Mouse (Mus musculus): Measurements from ENCODE around the gene Ttbk1. TPM values are rescaled to one million over a fixed set of nuclear protein-coding genes. Genes with fewer than 3 reads are reported as not detected.

Ttbk1 gene
- polyA plus RNA-seq, 1 experiment: 0.43 TPM

- DNase-seq (ENCODE audit: low read depth): no peak
These were observed 10.2 kb downstream of the Ttbk1 start for GRCm38 (mm10) chr17:46477286-46477685.

- no peak for DNase-seq (ENCODE audit: low read depth)
These were observed 10.9 kb downstream of the Ttbk1 start for GRCm38 (mm10) chr17:46476601-46477000.

- DNase-seq (ENCODE audit: low read depth): no peak
These were observed 19.6 kb downstream of the Ttbk1 start for GRCm38 (mm10) chr17:46467830-46468229.

DNA sequence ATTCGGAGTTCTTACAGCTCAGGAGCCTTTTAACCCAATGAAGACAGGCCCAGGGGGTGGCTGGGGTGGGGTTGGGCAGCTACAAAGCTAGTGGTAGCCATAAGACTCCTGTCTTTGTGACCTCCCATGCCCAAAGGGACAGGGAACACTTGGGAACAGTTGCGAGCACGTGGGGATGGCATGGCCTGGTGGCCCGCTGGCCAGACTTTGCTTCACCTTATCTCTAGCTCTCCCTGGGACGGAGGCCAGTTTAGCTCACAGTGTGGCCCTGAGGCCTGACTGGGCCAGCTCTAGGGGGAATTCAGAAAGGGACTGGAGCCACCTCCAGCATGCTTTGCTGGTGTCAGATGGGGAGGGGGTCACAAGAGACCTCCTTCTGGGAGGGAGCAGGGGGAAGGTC is 25.2 kb downstream of the Ttbk1 start:
- DNase-seq (ENCODE audit: low read depth): no peak

DNA sequence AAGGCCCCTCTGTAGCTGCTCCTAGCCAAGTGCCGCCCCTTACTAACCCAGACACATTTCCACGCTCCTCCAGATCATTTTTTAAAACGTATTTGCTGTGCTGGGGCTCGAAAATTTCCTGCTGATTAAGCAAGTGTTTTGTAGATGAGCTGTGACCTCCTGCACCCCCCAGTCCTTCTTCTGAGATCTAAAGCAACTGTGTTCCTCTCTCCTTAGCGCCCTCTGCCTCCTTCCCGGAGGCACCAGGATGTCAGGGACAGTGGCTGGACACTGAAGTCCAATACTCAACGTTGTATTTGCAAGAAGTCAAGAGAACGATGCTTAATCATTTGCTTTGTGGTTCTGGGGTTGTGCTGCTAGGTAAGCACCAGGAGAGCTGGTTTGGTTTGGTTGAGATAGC is 26.1 kb downstream of the Ttbk1 start:
- no peak for DNase-seq (ENCODE audit: low read depth)

- no peak for DNase-seq (ENCODE audit: low read depth)
These were observed 26.8 kb downstream of the Ttbk1 start for GRCm38 (mm10) chr17:46460673-46461072.

- no peak for DNase-seq (ENCODE audit: low read depth)
These were observed 29.0 kb downstream of the Ttbk1 start for GRCm38 (mm10) chr17:46458439-46458838.

DNA sequence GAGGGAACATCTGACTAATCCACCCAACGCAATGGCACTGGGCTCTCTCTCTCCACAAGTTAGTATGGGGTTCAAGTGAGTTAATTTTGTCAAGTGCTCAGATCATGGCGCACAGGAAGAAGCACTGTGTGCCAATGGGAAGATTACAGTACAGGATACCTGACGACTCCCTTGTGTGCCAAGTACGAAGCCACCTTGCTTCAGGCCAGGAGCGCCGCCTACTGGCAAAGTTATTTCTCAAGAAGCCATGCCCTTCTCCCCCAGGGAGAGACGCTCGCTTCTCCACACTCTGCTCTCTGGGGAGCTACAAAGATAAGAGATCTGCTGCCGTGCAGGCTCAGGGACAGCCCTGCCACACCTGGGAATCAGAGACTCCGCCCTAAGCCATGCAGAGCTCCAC is 29.7 kb downstream of the Ttbk1 start:
- DNase-seq (ENCODE audit: low read depth): peak; percentile 12

DNA sequence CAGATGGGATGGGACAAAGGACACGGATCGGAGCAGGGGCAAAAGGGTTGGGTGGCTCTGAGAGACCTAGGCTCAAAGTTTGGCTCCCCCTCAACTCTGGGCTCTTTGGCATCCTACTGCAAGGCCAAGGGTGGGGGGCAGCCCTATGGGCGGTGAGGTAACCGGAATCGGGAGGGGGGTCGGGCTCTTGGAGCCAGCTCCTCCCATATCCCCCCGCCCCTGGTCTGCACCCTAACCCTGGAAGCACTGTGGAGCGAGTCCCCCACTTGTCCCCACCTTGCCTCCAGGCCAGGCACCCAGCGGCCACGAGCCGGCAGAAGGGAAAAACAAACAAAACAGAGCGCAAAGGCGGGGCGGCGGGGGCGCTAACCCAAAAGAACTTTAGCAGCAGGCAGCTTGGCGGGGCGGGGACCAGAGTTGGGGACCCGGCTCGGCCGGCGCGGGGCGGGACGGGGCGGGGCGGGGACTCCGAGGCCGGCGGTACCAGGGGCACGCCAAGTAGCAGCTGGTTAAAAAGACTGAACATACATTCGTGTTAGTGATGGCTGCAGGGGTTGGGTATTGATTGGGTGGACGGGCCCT is 32.3 kb downstream of the Ttbk1 start:
- no peak for DNase-seq (ENCODE audit: low read depth)

DNA sequence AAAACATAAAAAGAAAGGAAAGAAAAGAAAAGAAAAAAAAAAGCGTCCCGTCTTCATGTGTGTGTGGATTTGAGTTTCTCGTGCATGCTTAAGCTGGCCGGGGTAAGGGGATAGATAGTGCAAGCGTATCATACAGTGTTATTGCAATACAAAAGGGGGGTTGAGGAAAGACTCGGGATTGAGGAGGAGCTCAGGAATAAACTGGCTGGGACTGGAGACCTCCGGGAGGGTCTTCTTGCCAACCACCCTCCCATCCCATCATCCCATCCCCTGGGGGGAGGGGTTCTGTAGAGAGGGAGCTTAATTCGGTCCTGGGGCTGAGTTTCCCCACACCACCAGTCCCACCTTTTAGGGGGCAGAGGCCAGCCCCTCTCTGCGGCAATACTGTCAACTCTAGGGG is 32.9 kb downstream of the Ttbk1 start:
- no peak for DNase-seq (ENCODE audit: low read depth)

GRCm38 (mm10) chr17:46453970-46454411 is 33.5 kb downstream of the Ttbk1 start:
- no peak for DNase-seq (ENCODE audit: low read depth)

- no peak for DNase-seq (ENCODE audit: low read depth)
These were observed 34.0 kb downstream of the Ttbk1 start for GRCm38 (mm10) chr17:46453302-46453948.

DNA sequence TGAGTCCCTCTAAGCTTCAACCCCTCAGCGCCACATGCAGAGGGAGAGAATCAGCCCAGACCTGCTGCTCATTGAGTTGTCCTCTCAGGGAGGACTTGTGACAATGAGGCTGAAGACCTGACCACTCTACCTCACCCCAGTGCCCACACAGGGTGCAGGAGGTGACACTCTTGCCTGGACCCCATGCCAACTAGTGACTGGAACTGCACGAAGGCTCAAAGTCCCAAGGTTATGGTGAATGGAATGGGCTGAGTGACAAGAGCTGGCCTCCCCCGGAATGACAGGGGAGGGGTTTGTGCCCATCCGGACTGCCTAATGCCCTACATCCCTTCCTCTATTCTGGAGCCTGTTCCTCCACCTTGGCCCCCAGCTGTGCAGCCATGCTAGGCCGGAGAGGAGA is 34.8 kb downstream of the Ttbk1 start:
- DNase-seq (ENCODE audit: low read depth): no peak

GRCm38 (mm10) chr17:46446264-46446663 is 41.2 kb downstream of the Ttbk1 start:
- no peak for DNase-seq (ENCODE audit: low read depth)

- DNase-seq (ENCODE audit: low read depth): no peak
These were observed 42.5 kb downstream of the Ttbk1 start for GRCm38 (mm10) chr17:46444839-46445579.

DNA sequence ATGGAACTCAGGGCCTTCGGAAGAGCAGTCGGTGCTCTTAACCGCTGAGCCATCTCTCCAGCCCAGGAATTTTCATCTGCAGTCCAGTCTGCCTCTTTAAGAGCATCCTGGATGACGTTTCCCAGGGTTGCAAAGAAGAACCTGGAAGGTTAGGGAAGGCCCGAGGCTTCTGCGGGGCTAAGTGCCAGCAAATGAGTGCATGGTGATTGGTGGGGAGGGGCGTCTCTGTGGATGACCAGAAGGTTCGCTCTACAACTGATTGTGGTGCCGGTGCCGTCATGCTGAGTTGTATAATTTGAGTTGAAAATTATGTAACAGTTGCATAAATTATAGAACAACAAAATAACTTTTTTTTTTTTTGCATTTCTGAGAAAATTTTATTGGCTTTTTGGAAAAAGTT is 48.3 kb downstream of the Ttbk1 start:
- no peak for DNase-seq (ENCODE audit: low read depth)

- no peak for DNase-seq (ENCODE audit: low read depth)
These were observed 49.1 kb downstream of the Ttbk1 start, which contains the start of gene Slc22a7 for GRCm38 (mm10) chr17:46438298-46438873. Gene Slc22a7 (minus strand): TSS chr17:46438457.

GRCm38 (mm10) chr17:46436672-46437366 is 50.7 kb downstream of the Ttbk1 start:
- no peak for DNase-seq (ENCODE audit: low read depth)

- no peak for DNase-seq (ENCODE audit: low read depth)
These were observed 53.8 kb downstream of the Ttbk1 start for GRCm38 (mm10) chr17:46433627-46434026.

DNA sequence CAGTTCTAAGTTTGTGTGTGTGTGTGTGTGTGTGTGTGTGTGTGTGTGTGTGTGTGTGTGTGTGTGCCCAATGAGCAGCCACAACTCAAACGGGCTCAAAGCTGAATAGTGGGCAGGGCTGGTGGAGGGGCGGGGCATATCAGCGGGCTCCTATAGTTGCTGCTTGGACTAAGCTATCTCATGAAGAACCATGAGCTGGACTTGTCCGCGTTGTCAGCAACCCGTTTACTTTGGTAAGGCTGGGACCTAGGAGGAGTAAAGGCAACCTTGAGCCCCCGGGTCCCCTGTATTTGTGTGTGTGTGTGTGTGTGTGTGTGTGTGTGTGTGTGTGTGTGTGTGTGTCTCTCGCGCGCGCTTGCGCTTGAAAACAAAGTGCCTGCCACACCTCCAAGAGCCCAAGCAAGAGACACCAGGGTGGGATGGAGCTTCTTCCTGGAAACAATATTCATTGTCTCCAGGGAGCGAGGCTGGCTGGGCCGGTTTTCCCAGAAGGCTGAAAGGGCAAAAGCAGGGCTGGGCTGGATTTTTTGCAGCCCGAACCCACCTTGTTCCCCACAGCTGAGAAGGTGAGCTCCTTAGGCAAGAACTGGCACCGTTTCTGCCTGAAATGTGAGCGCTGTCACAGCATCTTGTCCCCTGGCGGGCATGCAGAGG is 58.6 kb downstream of the Ttbk1 start, which contains the start of gene Crip3:
Crip3 (plus strand) TSS at position 166 of the 654 bp plus-strand sequence.
- DNase-seq (ENCODE audit: low read depth): no peak

- DNase-seq (ENCODE audit: low read depth): no peak
These were observed 61.0 kb downstream of the Ttbk1 start for GRCm38 (mm10) chr17:46426496-46426895.
